Mouse (Mus musculus) liver, postnatal 0 days (tissue): Measurements from ENCODE around the gene Mobp. TPM values are rescaled to one million over a fixed set of nuclear protein-coding genes. Genes with fewer than 3 reads are reported as not detected.

Experiments
- ATAC-seq: fragments of 200-750 bp; cut with Nextera tagmentation; 2 replicates; pipeline ENCODE4 v1.8.0; 2017; ENCODE audit warnings: mild to moderate bottlenecking, moderate library complexity
- DNase-seq: peaks from one replicate; pipeline ENCODE4 v3.0.0-alpha.2; 2016
- H3K27ac ChIP-seq: fragments of 300-500 bp; sonication (generic); 2 replicates; pipeline ENCODE4 v1.5.1; 2014; ENCODE audit warnings: antibody characterized with exemption, moderate library complexity, mild to moderate bottlenecking, low read depth
- H3K27me3 ChIP-seq: fragments of 300-500 bp; sonication (generic); 2 replicates; pipeline ENCODE4 v1.6.1; 2014; ENCODE audit warnings: low read length, control low read depth, mixed read lengths; ENCODE audit not compliant: insufficient read depth
- H3K36me3 ChIP-seq: fragments of 300-500 bp; sonication (generic); replicated peaks from 2 replicates; pipeline ENCODE4 v1.6.1; 2014; ENCODE audit warnings: mild to moderate bottlenecking, control low read depth, low read length, moderate library complexity, mixed read lengths; ENCODE audit not compliant: insufficient read depth
- H3K4me1 ChIP-seq: fragments of 300-500 bp; sonication (generic); 2 replicates; pipeline ENCODE4 v1.6.1; 2014; ENCODE audit warnings: antibody characterized with exemption, mild to moderate bottlenecking, control low read depth; ENCODE audit not compliant: insufficient read depth
- H3K4me2 ChIP-seq: fragments of 300-500 bp; sonication (generic); 2 replicates; pipeline ENCODE4 v1.6.1; 2014; ENCODE audit warnings: low read depth, mild to moderate bottlenecking, low read length, moderate library complexity, mixed read lengths
- H3K4me3 ChIP-seq: fragments of 300-500 bp; sonication (generic); 2 replicates; pipeline ENCODE4 v1.5.1; 2014; ENCODE audit warnings: low read depth, low read length
- H3K9ac ChIP-seq: fragments of 300-500 bp; sonication (generic); replicated peaks from 2 replicates; pipeline ENCODE4 v1.6.1; 2014; ENCODE audit warnings: mild to moderate bottlenecking, moderate library complexity
- H3K9me3 ChIP-seq: fragments of 300-500 bp; sonication (generic); 2 replicates; pipeline ENCODE4 v1.6.1; 2016; ENCODE audit warnings: mild to moderate bottlenecking, control low read depth, low read length, mixed read lengths
- CTCF ChIP-seq: sonication (generic); IDR thresholded peaks from 2 replicates; pipeline ENCODE4 v1.5.1; 2016; ENCODE audit warnings: antibody characterized with exemption, low read depth
- EP300 ChIP-seq: IDR thresholded peaks from 2 replicates; pipeline ENCODE4 v1.6.1; 2016; ENCODE audit warnings: antibody characterized with exemption, low read depth, mild to moderate bottlenecking
- WGBS: fragments of 180-500 bp; shearing (Covaris S2); extraction: QIAGEN DNeasy Blood & Tissue Kit; methylation state at CpG from one replicate; pipeline ENCODE4 v1.1.7; 2014; ENCODE audit not compliant: insufficient replicate concordance; 5-methylcytosine and 5-hydroxymethylcytosine counted together
- polyA plus RNA-seq: library from polyadenylated mRNA; unstranded; fragments of >200 nt; fragmentation: Nextera tagmentation; extraction: Ambion mirVana; gene quantifications from 2 replicates; pipeline ENCODE4 v1.2.1, GENCODE M21; 2015

Gene Mobp
- polyA plus RNA-seq, 1 experiment from 2014 or later, result not detected

DNA sequence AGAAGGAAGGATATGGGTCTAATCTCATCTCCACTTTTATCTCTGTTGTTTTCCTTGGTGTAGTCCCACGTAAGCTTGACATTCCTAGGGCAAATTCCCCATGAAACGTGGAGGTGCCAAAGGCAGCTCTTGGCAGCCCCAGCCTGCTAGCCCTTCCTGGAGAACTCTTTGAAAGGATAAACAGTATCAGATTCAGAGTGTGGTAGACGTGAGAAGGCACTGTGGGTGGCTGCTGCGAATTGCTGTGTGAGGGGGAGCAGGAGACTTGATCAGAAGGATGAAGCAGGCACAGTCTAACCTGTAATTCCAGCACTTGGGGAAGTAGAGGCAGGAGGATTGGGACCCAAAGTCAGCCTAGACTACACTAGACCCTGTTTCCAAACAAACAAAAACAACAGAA lies 51.4 kb downstream of the Mobp start:
- TF ChIP-seq EP300 (no peak), CTCF (no peak)
- WGBS, result 40% methylated on average over 4 of the region's 4 CpGs
- no peaks in the 10 kb centered on the region; the same call in 1 of the 2 replicates for H3K27me3 ChIP-seq

GRCm38 (mm10) chr9:120201743-120202142 lies 52.2 kb downstream of the Mobp start:
- no peak overlapping the region for H3K27ac ChIP-seq
- H3K4me3 ChIP-seq, result no peak overlapping the region
- DNase-seq, result no peak
- H3K9ac ChIP-seq, result no peak overlapping the region
- 65% methylated on average over 7 of the region's 7 CpGs for WGBS
- TF ChIP-seq CTCF (no peak), EP300 (no peak)
- no peak overlapping the region for H3K4me2 ChIP-seq
- H3K36me3 ChIP-seq, result no peaks in the 10 kb centered on the region
- no peak for ATAC-seq
- H3K9me3 ChIP-seq, result no peaks in the 10 kb centered on the region
- no peaks in the 10 kb centered on the region; the same call in 1 of the 2 replicates for H3K27me3 ChIP-seq
- no peaks in the 10 kb centered on the region for H3K4me1 ChIP-seq

More for the DNA sequence above, 51.4 kb downstream of the Mobp start:
- H3K36me3 ChIP-seq, result no peaks in the 10 kb centered on the region
- no peak overlapping the region for H3K27ac ChIP-seq
- H3K4me1 ChIP-seq, result no peaks in the 10 kb centered on the region
- no peak overlapping the region for H3K4me3 ChIP-seq
- DNase-seq, result no peak
- ATAC-seq, result no peak
- H3K9me3 ChIP-seq, result no peaks in the 10 kb centered on the region
- no peak overlapping the region for H3K4me2 ChIP-seq
- no peak overlapping the region for H3K9ac ChIP-seq

DNA sequence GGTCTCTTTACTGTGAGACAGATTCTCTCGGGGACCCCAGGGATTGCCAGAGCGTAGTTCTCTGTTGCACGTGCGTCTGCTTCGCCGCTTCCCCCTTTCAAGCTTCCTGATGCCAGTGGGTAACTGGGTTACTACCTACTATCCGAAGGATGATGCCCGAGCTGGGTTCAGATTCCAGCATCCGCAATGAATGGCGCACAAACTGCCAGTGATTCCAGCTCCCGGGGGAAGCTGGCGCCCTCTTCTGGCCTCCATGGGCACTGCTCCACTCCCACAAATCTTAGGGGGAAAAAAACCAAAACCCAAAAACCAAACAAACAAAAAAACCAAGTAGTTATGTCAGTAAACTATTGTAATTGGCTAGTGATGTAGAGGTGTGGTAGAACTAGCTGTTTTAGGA lies 53.2 kb downstream of the Mobp start:
- no peak overlapping the region for H3K9ac ChIP-seq
- no peak for TF ChIP-seq EP300
- peak; percentile 61 for TF ChIP-seq CTCF
- no peaks in the 10 kb centered on the region for H3K9me3 ChIP-seq
- no peaks in the 10 kb centered on the region for H3K4me1 ChIP-seq
- H3K4me2 ChIP-seq, result no peak overlapping the region
- no peak overlapping the region for H3K27ac ChIP-seq
- no peak overlapping the region for H3K4me3 ChIP-seq
- 27% methylated on average over 12 of the region's 12 CpGs for WGBS
- no peak for ATAC-seq
- DNase-seq, result no peak
- no peaks in the 10 kb centered on the region for H3K36me3 ChIP-seq
- no peaks in the 10 kb centered on the region; the same call in 1 of the 2 replicates for H3K27me3 ChIP-seq

DNA sequence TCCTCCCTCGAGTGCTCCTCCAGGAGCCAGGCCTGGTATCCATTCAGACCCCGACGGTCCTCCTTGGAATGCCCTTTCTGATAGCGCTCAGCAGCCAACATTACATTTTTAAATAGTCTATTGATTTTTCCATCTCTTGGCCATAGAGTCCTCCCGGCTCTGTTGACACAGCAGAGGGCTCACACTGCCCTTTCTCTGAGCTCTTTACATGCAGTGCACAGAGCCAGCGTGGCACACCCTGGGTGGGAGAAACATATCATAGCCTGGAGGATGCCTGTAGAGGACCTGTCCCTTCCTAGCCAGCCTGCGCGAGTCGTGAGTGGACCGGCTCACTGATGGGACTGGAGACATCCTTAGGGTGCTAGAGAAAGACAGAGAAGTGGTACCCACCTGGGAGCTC lies 54.4 kb downstream of the Mobp start:
- TF ChIP-seq EP300 (no peak), CTCF (no peak)
- H3K4me3 ChIP-seq, result no peak overlapping the region
- H3K27ac ChIP-seq, result no peak overlapping the region
- no peaks in the 10 kb centered on the region for H3K9me3 ChIP-seq
- H3K9ac ChIP-seq, result no peak overlapping the region
- no peaks in the 10 kb centered on the region for H3K36me3 ChIP-seq
- H3K4me2 ChIP-seq, result no peak overlapping the region
- 75% methylated on average over 10 of the region's 10 CpGs for WGBS
- no peak for DNase-seq
- ATAC-seq, result no peak
- H3K27me3 ChIP-seq, result no peaks in the 10 kb centered on the region; the same call in 1 of the 2 replicates
- H3K4me1 ChIP-seq, result no peaks in the 10 kb centered on the region

DNA sequence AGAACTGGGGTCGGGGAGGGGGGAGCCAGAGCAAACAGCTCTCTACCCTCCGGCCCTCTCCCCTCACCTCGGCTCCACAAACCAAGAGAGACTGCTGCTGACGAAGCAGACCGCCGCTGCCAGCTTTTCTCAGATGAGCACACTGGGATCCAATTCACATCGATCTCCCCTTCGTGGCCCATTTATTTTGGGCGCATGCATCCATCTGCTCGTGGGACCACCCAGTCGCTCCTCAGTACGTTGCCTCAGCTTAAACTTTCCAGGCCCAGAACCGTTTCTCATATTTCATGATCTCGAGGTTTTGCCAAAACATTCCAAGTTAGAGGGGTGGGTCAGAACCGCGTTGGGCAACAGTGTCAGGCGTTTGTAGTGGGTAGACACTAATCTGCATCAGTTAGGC lies 57.4 kb downstream of the Mobp start:
- Histone ChIP-seq H3K4me2 (no peak overlapping the region), H3K4me3 (no peak overlapping the region), H3K27me3 (no peaks in the 10 kb centered on the region; the same call in 1 of the 2 replicates), H3K27ac (no peak overlapping the region), H3K4me1 (no peaks in the 10 kb centered on the region), H3K9ac (no peak overlapping the region), H3K9me3 (no peaks in the 10 kb centered on the region), H3K36me3 (no peaks in the 10 kb centered on the region)
- TF ChIP-seq EP300, result no peak
- TF ChIP-seq CTCF, result no peak
- WGBS, result 76% methylated on average over 17 of the region's 17 CpGs
- ATAC-seq (no peak), DNase-seq (no peak)

DNA sequence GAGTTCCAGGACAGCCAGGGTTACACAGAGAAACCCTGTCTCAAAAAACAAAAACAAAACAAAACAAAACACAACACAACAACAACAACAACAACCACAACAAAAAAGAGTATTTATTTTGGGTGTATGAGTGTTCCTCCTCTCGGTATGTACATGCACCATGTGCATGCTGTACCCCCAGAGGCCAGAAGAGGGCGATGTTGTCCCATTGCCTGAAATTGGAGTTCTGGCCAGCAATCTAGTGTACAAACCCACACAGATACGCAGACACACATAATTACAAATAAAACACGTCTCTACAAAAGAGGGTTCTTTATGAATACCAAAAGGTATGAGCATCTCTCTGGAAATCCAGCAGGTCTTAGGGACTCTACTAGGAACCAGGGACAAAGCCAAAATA lies 60.6 kb downstream of the Mobp start:
- ATAC-seq (no peak), DNase-seq (peak; percentile 46)
- Histone ChIP-seq H3K36me3 (no peaks in the 10 kb centered on the region), H3K9ac (no peak overlapping the region), H3K9me3 (no peaks in the 10 kb centered on the region), H3K4me2 (no peak overlapping the region), H3K27me3 (no peaks in the 10 kb centered on the region), H3K4me3 (no peak overlapping the region), H3K4me1 (no peaks in the 10 kb centered on the region), H3K27ac (no peak overlapping the region)
- 73% methylated on average over 4 of the region's 4 CpGs for WGBS
- TF ChIP-seq CTCF (peak; percentile 71), EP300 (no peak)

GRCm38 (mm10) chr9:120210865-120211264 lies 61.4 kb downstream of the Mobp start:
- no peak overlapping the region for H3K4me2 ChIP-seq
- TF ChIP-seq CTCF, result no peak
- TF ChIP-seq EP300, result no peak
- H3K27ac ChIP-seq, result no peak overlapping the region
- ATAC-seq, result no peak
- no peak overlapping the region for H3K4me3 ChIP-seq
- DNase-seq, result no peak
- H3K36me3 ChIP-seq, result no peaks in the 10 kb centered on the region
- no peaks in the 10 kb centered on the region for H3K27me3 ChIP-seq
- WGBS, result 60% methylated on average over 4 of the region's 4 CpGs
- no peaks in the 10 kb centered on the region for H3K9me3 ChIP-seq
- no peak overlapping the region for H3K9ac ChIP-seq
- no peaks in the 10 kb centered on the region for H3K4me1 ChIP-seq
